Mouse (Mus musculus) left cerebral cortex, adult 2 months (tissue): ENCODE data around the gene Ucn3. TPM values are rescaled to one million over a fixed set of nuclear protein-coding genes. Genes with fewer than 3 reads are reported as not detected.

Experiments used
- DNase-seq, 2 experiments: peaks; one replicate each; pipeline ENCODE4 v3.0.0; 2021 to 2022; ENCODE audit warnings: low spot score in 2 of 2, mixed read lengths in 1 of 2; ENCODE audit errors: extremely low spot score in 1 of 2
- H3K27ac ChIP-seq: fragments of 200-600 bp; 2 replicates; pipeline ENCODE4 v1.8.1; 2022
- H3K4me3 ChIP-seq: fragments of 200-600 bp; 2 replicates; pipeline ENCODE4 v1.8.1; 2022
- CTCF ChIP-seq: fragments of 200-600 bp; IDR thresholded peaks from 2 replicates; pipeline ENCODE4 v1.8.1; 2022; ENCODE audit warnings: antibody characterized with exemption, mild to moderate bottlenecking, moderate library complexity
- intact Hi-C: fragments of 180-260 bp; cut with DNase I; formaldehyde crosslinking; loops from one replicate; pipeline ENCODE4 v1.15.1; 2025
- long read RNA-seq, 2 experiments: library from polyadenylated mRNA; stranded (forward); transcript quantifications; one replicate each; pipeline ENCODE4 v2.0.0; 2021; ENCODE audit warnings: borderline mapping rate in 2 of 2
- total RNA-seq, 2 experiments: library from RNA; stranded (reverse); gene quantifications; 2 replicates each; pipeline ENCODE4 v1.2.3; 2021

Ucn3 gene
- under 1 TPM in 1 of 2 experiments, not detected in 1; 0.84 TPM for total RNA-seq
- long read RNA-seq, experiment 1, result 0 reads
- long read RNA-seq, experiment 2, result 0 reads

DNA sequence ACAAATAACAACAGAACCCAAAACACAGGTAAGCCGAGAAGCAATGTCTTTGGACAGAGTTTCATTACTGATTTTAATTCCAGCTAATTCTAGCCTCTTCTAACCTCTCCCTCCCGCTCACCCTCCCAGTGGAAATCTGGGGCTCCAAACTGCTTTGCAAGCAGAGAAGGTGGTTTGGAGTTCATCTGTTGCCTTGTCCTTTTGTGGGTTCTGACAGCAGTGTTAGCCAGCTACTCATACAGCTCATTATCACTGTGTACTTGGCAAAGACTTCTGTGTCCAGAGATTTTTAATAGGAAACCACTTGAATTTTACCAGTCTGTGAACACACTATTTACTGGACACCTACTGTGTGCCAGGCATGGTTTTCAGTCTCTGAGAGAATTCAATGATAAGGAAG is at the start of gene Ucn3:
Gene Ucn3, minus strand, starts transcription at position 101 of the 400 bp plus-strand sequence.
- no peak for TF ChIP-seq CTCF
- intact Hi-C loops, result no loop called here
- H3K27ac ChIP-seq, result no peak within 1 kb of the TSS
- DNase-seq, result no peak
- no peak within 1 kb of the TSS for H3K4me3 ChIP-seq

DNA sequence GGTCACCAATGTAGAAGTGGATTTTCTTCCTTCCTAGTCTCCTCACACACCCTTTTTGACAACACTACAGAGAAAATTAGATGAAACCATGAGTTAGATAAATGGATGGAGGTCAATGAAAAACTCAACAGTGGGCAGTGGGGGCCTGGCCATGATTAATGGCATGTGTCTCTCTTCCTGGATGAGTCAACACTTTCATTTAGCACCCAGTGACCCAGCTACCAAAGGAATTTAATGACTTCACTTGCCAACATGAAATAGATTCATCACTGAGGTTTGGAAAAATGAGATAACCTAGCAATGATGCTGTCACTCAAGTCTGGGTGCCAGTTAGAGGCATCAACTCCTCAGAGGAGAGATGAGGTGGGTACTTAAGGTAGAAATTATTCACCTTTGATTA is 46.9 kb upstream of the Ucn3 start:
- no peak for DNase-seq
- Histone ChIP-seq H3K27ac (no peak overlapping the region), H3K4me3 (no peak overlapping the region)
- no peak for TF ChIP-seq CTCF
- intact Hi-C loops, result no loop called here

DNA sequence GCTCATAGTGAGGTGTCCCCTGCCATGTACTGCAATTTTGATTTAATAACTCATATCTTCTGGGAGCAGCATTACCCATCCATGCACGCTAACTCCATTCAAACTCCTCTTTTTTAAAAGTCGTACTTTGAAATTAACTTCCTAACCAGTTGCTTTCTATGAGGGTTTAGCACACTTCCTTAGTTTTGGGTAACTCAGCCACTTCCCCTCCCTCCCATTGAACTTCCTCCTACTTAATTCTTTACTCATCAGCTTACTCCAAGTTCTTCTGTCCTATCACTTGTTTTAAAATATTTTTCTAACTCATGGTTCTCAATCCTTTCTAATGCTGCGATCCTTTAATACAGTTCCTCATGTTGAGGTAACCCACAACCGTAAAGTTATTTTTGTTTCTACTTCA is 23.7 kb upstream of the Ucn3 start:
- H3K4me3 ChIP-seq, result no peak overlapping the region
- H3K27ac ChIP-seq, result no peak overlapping the region
- intact Hi-C loops, result no loop called here
- DNase-seq, result no peak
- no peak for TF ChIP-seq CTCF

DNA sequence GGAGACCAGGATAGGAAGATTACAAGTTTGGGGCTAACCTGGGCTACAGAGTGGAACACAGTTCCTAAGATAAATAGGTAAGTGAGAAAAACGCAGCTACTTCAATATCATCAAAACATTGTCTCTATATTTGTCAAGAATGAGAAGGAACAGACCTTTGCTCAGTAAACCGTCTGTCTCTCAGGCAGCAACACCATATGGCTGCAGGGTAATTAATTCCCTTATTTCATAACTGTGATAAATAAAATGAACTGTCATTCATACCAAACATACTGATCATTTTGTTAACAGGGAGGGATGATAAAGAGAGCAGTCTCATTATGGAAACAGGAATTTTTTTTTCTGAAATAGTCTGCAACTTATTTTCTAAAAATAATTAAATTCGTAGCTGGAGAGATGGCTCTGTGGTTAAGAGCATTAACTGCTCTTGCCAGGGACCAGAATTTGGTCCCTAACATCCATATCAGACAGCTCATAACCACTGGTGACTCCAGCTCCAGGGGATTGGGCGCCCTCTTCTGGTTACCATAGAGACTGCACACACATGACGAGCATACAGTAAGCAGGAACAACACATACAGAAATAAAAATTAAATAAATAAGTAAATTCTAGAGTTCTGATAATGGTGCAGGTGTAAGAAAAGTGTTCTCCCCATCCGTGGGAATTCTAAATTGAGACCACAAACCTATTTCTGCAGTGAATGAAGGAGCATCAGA is 6.2 kb upstream of the Ucn3 start:
- TF ChIP-seq CTCF, result no peak; the same call in 1 of the 2 replicates
- Histone ChIP-seq H3K4me3 (no peak overlapping the region), H3K27ac (no peak overlapping the region)
- DNase-seq, result no peak
- intact Hi-C loops, result no loop called here

DNA sequence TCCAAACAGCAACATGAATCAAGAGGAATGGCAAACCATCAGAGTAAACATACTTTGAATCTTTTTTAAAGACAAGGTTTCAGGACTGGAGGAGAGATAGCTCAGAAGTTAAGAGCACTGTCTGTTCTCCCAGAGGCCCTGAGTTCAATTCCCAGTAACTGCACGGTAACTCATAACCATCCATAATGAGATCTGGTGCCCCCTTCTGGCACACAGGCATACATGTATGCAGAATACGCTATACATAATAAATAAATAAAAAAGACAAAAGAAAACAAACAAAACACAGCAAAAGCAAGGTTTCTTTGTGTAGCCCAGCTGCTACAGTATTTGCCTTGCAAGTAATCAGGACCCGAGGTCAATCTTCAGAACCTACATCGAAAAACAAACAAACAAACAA is 4.3 kb upstream of the Ucn3 start:
- no peak for DNase-seq
- intact Hi-C loops, result no loop called here
- TF ChIP-seq CTCF, result no peak
- no peak overlapping the region for H3K4me3 ChIP-seq
- no peak overlapping the region for H3K27ac ChIP-seq

DNA sequence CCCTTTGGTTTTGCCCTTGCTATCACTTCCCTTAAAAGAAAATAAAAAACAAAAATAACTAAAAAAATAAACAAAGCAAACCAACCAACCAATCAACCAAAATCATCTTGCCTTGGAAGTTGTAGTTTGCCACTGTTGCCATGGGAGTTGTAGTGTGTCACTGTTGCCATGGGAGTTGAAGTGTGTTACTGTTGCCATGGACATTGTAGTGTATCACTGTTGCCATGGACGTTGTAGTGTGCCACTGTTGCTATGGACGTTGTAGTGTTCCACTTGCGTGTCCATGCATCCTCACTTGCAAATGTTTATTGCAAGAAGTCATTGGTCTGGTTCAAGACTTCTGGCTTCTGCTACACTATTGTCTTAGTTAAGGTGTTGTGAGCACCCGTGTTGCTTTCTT is 2.1 kb upstream of the Ucn3 start:
- Histone ChIP-seq H3K27ac (no peak overlapping the region), H3K4me3 (no peak overlapping the region)
- intact Hi-C loops, result no loop called here
- DNase-seq, result no peak
- no peak for TF ChIP-seq CTCF

DNA sequence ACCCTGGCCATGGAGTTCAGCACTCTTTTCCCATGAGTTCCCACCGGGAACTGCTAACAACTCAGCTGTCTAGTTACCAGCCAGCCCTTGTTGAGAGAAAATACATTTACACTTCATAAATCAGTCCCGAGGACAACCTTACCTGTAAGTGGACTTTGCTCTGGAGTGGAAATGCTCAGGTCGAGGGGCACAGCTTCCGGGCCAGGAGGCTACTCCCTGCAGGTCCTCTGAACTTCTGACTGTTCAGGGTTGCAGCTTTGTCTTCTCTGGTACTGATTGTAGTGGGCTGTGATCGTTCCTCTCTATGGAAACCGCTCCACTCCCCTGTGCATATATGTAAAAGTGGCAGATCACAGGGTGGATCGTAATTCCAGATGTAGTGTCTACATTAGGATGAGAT is 450 bp downstream of the Ucn3 start:
- intact Hi-C loops, result no loop called here
- Histone ChIP-seq H3K4me3 (no peak overlapping the region), H3K27ac (no peak overlapping the region)
- no peak for TF ChIP-seq CTCF
- DNase-seq, result no peak

DNA sequence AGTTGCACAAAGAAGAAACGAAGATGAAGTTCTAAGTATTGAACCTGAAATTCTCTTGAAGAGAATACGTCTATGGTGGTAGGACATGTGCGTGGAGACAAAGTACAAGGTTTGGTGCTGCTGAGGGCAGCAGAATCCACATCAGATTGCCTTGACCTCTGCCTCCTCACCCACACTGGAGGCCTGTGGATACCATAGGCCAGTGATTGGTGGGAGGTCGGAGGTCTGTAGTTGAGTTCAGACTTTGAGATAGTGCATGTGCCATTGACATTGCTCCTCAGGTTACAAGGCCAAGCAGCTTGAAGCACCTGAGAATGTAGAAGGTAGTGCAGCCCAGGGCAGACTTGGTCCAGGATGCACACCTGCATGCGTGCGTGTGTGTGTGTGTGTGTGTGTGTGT is 19.1 kb downstream of the Ucn3 start:
- intact Hi-C loops, result no loop called here
- no peak for TF ChIP-seq CTCF

DNA sequence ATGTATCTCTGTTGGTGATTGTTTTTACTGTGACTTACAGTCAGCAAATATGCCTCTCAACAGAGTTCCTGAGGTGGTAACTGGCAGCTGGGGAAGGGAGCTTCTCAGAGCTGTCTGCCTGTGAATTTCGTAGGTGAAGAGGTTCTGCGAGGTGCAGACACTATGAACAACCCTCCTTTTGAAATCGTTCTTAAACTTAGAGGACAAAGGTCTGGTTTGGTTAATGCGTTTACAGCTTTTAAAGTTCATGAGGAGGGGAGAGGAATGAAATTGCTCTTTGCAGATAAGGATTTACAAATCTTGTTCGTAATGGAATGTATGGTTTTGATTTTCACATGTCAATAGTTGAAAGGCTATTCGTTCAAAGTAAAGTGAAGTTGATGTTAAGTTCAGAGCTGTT is 19.5 kb downstream of the Ucn3 start:
- no peak for TF ChIP-seq CTCF
- Histone ChIP-seq H3K27ac (no peak overlapping the region), H3K4me3 (no peak overlapping the region)
- intact Hi-C loops, result no loop called here
- DNase-seq, result no peak

More for the DNA sequence above, 19.1 kb downstream of the Ucn3 start:
- H3K4me3 ChIP-seq, result no peak overlapping the region
- no peak overlapping the region for H3K27ac ChIP-seq
- no peak for DNase-seq

DNA sequence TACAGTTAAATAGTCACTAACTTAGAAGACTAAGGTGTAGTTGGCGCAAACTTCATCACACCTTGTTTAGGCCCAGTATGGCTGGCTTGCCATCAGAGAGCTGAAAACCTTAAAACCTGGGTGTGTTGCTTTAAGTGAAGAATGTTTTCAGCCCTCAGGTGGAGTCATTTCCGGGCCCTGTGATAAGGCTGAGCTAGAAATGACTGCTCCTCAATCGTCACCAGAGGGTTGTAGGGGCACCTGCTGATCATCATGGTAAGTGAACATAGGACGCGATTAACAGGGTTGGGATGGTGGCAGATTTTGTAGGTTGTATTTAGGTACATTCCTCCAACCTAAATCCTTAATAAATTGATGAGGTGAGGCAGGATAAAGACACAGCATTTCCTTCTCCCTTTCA is 20.7 kb downstream of the Ucn3 start:
- Histone ChIP-seq H3K27ac (no peak overlapping the region), H3K4me3 (no peak overlapping the region)
- TF ChIP-seq CTCF, result no peak
- intact Hi-C loops, result no loop called here
- no peak for DNase-seq

DNA sequence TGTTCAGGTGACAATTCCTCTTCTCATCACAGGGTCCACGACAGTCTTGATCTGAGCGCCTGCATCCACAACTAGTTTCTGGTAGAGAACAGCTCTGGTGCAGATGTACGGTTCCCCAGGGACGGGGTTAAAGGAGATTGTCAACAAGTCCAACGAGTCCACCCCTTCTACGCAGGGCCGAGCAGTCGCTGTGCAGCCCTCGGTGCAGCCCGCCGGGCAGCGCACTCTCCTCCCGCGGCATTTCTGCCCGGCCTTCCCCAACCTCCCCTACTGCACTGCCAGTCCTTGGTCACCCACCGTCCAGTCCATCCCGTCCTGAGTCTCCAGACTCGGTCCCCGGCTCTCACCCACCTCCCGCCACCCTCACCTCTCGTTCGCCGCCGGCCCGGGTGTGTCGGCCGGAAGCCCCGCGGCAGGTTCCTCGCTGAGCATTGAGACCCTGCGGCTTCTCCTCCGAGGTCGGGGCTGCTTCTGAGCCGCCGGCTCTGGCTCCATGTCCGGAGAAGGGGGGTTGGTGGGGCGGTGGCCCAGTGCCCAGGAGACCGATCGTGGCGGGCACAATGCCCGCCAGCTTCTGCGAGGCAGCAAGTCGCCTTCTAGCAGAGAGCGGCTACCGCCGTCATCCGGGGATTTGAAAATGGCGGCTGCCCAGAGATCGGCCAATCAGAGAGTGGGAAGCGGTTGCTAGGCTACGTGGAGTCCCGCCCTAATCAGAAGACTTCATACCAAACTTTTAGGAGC is 27.4 kb downstream of the Ucn3 start, which contains the start of the genes Net1 and Tubal3:
Gene Net1, minus strand, starts transcription at position 650 of the 741 bp plus-strand sequence.
Gene Tubal3, plus strand, starts transcription at position 704 of the 741 bp plus-strand sequence.
- DNase-seq, result peak; percentile 86 to 88
- intact Hi-C loops, result no loop called here
- no peak for TF ChIP-seq CTCF

DNA sequence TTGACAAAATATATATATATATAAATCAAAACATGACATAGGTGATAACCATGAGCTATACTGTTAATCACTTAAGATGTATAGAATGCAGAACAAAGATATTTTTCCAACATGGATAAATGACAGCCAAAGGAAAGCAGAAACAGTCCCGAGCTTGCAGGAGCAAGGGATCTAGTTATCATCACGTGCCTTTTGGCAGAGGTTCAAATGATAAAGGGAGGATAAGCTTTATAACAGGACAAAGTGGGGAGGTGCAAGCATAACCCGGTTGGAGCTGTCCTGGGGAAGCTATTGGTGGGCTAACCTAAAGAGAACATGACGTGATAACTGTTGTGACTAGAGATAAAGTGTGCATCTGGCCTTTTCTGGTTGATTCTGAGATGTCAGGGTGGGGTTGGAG is 31.6 kb downstream of the Ucn3 start:
- no peak for TF ChIP-seq CTCF
- Histone ChIP-seq H3K27ac (no peak overlapping the region), H3K4me3 (no peak overlapping the region)
- DNase-seq, result no peak
- intact Hi-C loops, result no loop called here

More for the DNA sequence above, 27.4 kb downstream of the Ucn3 start, which contains the start of the genes Net1 and Tubal3:
- H3K4me3 ChIP-seq, result peak within 1 kb of the TSS; percentile 76
- H3K27ac ChIP-seq, result no peak within 1 kb of the TSS

DNA sequence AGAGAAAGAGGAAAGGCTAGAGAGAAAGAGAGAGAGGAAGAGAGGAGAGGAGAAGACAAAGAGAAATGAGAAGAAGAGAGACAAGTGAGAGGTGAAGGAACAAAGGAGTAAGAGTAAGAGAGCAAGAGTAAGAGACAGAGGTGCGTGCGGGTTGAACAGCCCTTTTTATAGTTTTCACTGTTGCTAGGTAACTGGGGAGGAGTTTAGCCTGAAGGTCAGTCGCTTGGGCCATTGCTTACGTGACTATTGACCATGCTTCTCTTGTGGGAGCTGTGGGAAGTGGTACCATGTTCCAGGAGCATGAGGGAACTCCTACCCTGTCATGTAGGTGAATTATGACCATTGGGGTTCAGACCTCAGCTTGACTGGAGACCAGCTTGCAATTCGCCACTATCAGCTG is 34.8 kb downstream of the Ucn3 start:
- Histone ChIP-seq H3K4me3 (no peak overlapping the region), H3K27ac (no peak overlapping the region)
- no peak for DNase-seq
- intact Hi-C loops, result no loop called here
- no peak for TF ChIP-seq CTCF
